In the genomic region with DNA sequence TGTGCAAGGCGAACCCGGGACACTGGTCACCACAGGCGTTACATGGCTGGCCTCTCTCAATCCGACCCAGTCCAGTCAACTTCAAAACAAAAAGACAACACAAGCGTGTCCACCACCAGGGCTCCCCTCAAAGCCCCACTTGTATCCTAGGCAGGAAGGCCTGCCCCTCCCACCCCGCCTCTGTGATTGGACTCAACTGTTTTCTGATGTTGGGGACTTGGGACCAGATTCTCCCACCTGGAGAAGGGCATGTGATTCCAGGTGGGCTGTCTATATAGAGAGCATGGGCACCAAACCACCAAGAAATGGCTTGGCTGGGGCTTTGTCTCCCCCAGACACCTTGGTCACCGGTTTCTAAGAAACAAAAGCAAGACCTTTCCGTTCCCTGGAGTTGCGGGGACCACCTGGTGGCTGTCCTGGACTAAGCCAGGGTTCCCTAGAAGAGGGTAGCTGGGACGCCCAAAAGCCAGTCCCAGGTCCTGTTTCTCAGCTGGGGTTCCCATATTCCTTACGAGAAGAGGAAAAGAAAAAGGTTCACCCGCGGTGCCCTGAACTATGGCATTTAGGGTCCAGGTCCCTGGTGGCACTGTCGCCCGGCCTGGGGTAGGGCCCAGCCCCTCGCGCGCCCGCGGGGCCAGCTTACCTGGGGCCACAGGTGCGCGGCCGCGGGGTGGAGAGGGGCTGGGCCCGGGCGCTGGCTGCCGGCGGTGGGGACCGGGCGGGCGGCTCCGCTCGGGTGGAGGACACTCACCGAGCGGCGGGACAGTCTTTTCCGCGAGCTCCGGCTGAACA, we compare ENCODE assay signal across 9 mouse cellular contexts. TPM values are rescaled to one million over a fixed set of nuclear protein-coding genes. Genes with fewer than 3 reads are reported as not detected.
DNase-seq lines count a peak whose midpoint lies in the region; ATAC-seq and TF ChIP-seq lines count a peak whose summit lies in the region.
"Had no signal": no experiment of that assay in that cellular context is flagged by ENCODE, and none has a peak within 500 bp of the region (broad histone marks: within the 10 kb centered on the region; RNA-seq: fewer than 3 reads in every experiment).

No protein-coding gene starts in this region.

- H3K4me3 ChIP-seq in heart, embryonic 10.5 days, result peak overlapping the region; percentile 85
- H3K4me3 ChIP-seq in heart, embryonic 14.5 days (ENCODE audit: control insufficient read depth in 1 of 2, insufficient read depth in 1 of 2, low read depth in 1 of 2, low read length in 2 of 2), result peak overlapping the region; percentile 72 to 80
- H3K4me3 ChIP-seq in limb, embryonic 15.5 days, result peak overlapping the region; percentile 69
- peak overlapping the region; percentile 61 for H3K4me3 ChIP-seq in small intestine, adult 2 months (ENCODE audit: low read depth, low read length)

- WGBS in heart, embryonic 10.5 days, result 3% methylated on average over 39 of the region's 39 CpGs
- 4% methylated on average over 39 of the region's 39 CpGs for WGBS in heart, embryonic 14.5 days
- 4% methylated on average over 39 of the region's 39 CpGs for WGBS in limb, embryonic 15.5 days
- 12% methylated on average over 39 of the region's 39 CpGs for WGBS in small intestine, adult 2 months

- DNase-seq in heart, embryonic 10.5 days (ENCODE audit: low spot score), result peak; percentile 74
- no peak for DNase-seq in heart, postnatal 25 days (ENCODE audit: low spot score)
- DNase-seq in ZHBTc4 (ENCODE audit: low read depth, low spot score), result peak; percentile 20
- no peak for DNase-seq in yolk sac, embryonic 10.5 days (ENCODE audit: low spot score)
- no peak for DNase-seq in thymus, postnatal 14 days

- peaks cover 29% of the 10 kb centered on the region; the same call in 1 of the 2 replicates for H3K27me3 ChIP-seq in heart, embryonic 10.5 days (ENCODE audit: insufficient read depth, poor library complexity, severe bottlenecking)
- H3K27me3 ChIP-seq in heart, embryonic 14.5 days (ENCODE audit: control insufficient read depth, insufficient read depth, low read length), result peaks cover 9% of the 10 kb centered on the region; the same call in 1 of the 2 replicates
- H3K27me3 ChIP-seq in limb, embryonic 15.5 days, result no peaks in the 10 kb centered on the region
- H3K27me3 ChIP-seq in small intestine, adult 2 months (ENCODE audit: control insufficient read depth, insufficient read depth, low read length), result peaks cover 9% of the 10 kb centered on the region; the same call in 1 of the 2 replicates

- no peaks in the 10 kb centered on the region for H3K9me3 ChIP-seq in heart, embryonic 10.5 days
- no peaks in the 10 kb centered on the region for H3K9me3 ChIP-seq in heart, embryonic 14.5 days (ENCODE audit: control insufficient read depth, low read length)
- H3K9me3 ChIP-seq in limb, embryonic 15.5 days, result no peaks in the 10 kb centered on the region

- TF ChIP-seq POLR2A in small intestine, adult 2 months (IDR thresholded peaks at IDR 0.05; ENCODE audit: low read depth, low read length), result no peak

- H3K4me1 ChIP-seq in heart, embryonic 10.5 days, result peaks cover 16% of the 10 kb centered on the region
- H3K4me1 ChIP-seq in heart, embryonic 14.5 days (ENCODE audit: control insufficient read depth in 2 of 2, insufficient read depth in 2 of 2, low read length in 2 of 2), result peaks cover 5 to 6% of the 10 kb centered on the region in 2 experiments; a peak in 3 of 4 replicates
- peaks cover 18% of the 10 kb centered on the region for H3K4me1 ChIP-seq in limb, embryonic 15.5 days
- peaks cover 2% of the 10 kb centered on the region; the same call in 1 of the 2 replicates for H3K4me1 ChIP-seq in small intestine, adult 2 months (ENCODE audit: control insufficient read depth, insufficient read depth, insufficient read length, low read length)

- 0 out of 2 replicates have a peak, but pooled peaks have one; percentile 9 for ATAC-seq in heart, embryonic 14.5 days (ENCODE audit: insufficient number of reproducible peaks, insufficient read depth, low FRiP score, low read depth)
- no peak; the same call in 1 of the 2 replicates for ATAC-seq in limb, embryonic 15.5 days (ENCODE audit: insufficient number of reproducible peaks, low FRiP score, low TSS enrichment, low read depth)

- H3K36me3 ChIP-seq in heart, embryonic 10.5 days, result no peaks in the 10 kb centered on the region
- no peaks in the 10 kb centered on the region for H3K36me3 ChIP-seq in heart, embryonic 14.5 days (ENCODE audit: control insufficient read depth, insufficient read depth, low read length)
- H3K36me3 ChIP-seq in limb, embryonic 15.5 days, result no peaks in the 10 kb centered on the region
- no peaks in the 10 kb centered on the region for H3K36me3 ChIP-seq in small intestine, adult 2 months (ENCODE audit: control insufficient read depth, insufficient read depth, low read length)

- intact Hi-C loops in heart, postnatal 25 days (cut with DNase I), result loop anchor here (5.0 kb wide), 1 partner anchor 38 kb away; no protein-coding TSS in a partner anchor

- peak overlapping the region; percentile 73 for H3K9ac ChIP-seq in heart, embryonic 14.5 days (ENCODE audit: low read length)
- H3K9ac ChIP-seq in limb, embryonic 15.5 days, result peak overlapping the region; percentile 69

- H3K4me2 ChIP-seq in heart, embryonic 14.5 days (ENCODE audit: low read length), result peak overlapping the region; percentile 98
- H3K4me2 ChIP-seq in limb, embryonic 15.5 days, result peak overlapping the region; percentile 89

- TF ChIP-seq CTCF in small intestine, adult 2 months (IDR thresholded peaks at IDR 0.05; ENCODE audit: extremely low read depth, insufficient read length, insufficient replicate concordance, low read depth, low read length), result no peak

- peak overlapping the region; percentile 82 for H3K27ac ChIP-seq in heart, embryonic 10.5 days
- no peak overlapping the region for H3K27ac ChIP-seq in heart, embryonic 14.5 days (replicated peaks in 1 of 2; ENCODE audit: control insufficient read depth in 1 of 2, insufficient read depth in 1 of 2, low read depth in 2 of 2, low read length in 2 of 2)
- H3K27ac ChIP-seq in limb, embryonic 15.5 days, result peak overlapping the region; percentile 75
- H3K27ac ChIP-seq in small intestine, adult 2 months (ENCODE audit: insufficient read depth, low read depth, low read length), result no peak overlapping the region

RNA-seq across cellular contexts. Expression of a gene that starts 0.4 kb away (rescaled TPM):
- 5.8 and 6.6 TPM in 2 replicates for polyA plus RNA-seq in heart, embryonic 10.5 days (2016; fragmentation: Nextera tagmentation; extraction: Ambion mirVana)
- 1 to 10 TPM; 6.0 to 6.1 TPM for total RNA-seq in heart, postnatal 25 days (2021)
- polyA plus RNA-seq in heart, embryonic 14.5 days (2014; fragmentation: Nextera tagmentation; extraction: Ambion mirVana), result 5.8 and 6.7 TPM in 2 replicates
- 5.3 and 5.8 TPM in 2 replicates for polyA plus RNA-seq in limb, embryonic 15.5 days (2015; fragmentation: Nextera tagmentation; extraction: Ambion mirVana)
- 1.2 and 1.6 TPM in 2 replicates for polyA plus RNA-seq in small intestine, adult 2 months (2012; rRNA removed)
- total RNA-seq: MEL had no signal

Comparison
In these comparisons a context has a peak if more than half of its experiments do, and no peak if none do; other contexts are left out.
1. DNase-seq: peak in heart, embryonic 10.5 days (single experiment) and ZHBTc4 (single experiment); none in heart, postnatal 25 days (single experiment), yolk sac, embryonic 10.5 days (single experiment) and thymus, postnatal 14 days (single experiment).
2. H3K27ac ChIP-seq: peak in heart, embryonic 10.5 days (single experiment) and limb, embryonic 15.5 days (single experiment); none in heart, embryonic 14.5 days (0 of 2) and small intestine, adult 2 months (single experiment).
3. Peak in every context shown above with its lines, with median percentiles within 50 percentile points of each other: H3K4me3 ChIP-seq.